Mouse (Mus musculus): ENCODE data around the gene Cyb5r4. TPM values are rescaled to one million over a fixed set of nuclear protein-coding genes. Genes with fewer than 3 reads are reported as not detected.

The Cyb5r4 gene
- total RNA-seq, 1 experiment, result 27.9 TPM

DNA sequence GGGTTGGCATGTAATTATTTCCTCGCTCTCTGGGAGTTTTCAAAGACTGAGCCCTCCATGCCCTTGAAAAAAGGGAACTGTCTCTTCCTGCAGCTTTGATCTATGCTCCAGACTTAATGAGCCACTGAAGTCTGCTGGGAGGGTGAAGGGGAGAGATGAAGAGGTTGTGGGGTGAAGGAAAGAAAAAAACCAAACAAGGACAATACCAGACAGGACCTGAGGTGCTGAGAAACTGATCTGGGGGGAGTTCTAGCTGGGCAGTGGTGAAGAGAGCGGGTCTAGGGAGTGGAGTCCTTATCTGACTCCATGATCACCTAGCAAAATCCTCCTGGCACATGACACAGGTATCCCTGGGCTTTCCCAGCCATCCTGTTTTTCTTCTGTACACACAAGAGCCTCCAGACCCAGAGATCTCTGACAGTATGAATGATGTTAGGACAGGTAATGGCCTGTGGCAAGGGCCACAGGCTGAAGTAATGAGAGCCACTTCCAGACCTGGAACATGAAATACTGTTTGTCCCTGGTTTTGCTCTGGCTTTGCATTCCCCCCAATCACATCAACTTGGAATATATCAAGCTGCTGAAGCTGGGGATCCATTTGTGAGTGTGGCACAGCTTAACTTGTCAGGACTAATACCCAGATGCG lies 24.6 kb upstream of the Cyb5r4 start:
- Histone ChIP-seq H3K27ac (ENCODE audit: insufficient read depth, low read depth, low read length, poor library complexity, severe bottlenecking) (no peak overlapping the region), H3K9me3 (ENCODE audit: control insufficient read depth, insufficient read depth, low read depth, low read length) (no peaks in the 10 kb centered on the region), H3K4me1 (ENCODE audit: control insufficient read depth in 2 of 2, insufficient read depth in 2 of 2, low read length in 2 of 2, poor library complexity in 1 of 2) (no peaks in the 10 kb centered on the region), H3K9ac (ENCODE audit: insufficient read depth, low read depth, low read length, poor library complexity, severe bottlenecking) (no peak overlapping the region), H3K36me3 (ENCODE audit: control insufficient read depth, insufficient read depth, low read length, poor library complexity, severe bottlenecking) (no peaks in the 10 kb centered on the region), H3K4me3 (ENCODE audit: insufficient read depth in 1 of 2, low read depth in 1 of 2, low read length in 2 of 2, poor library complexity in 1 of 2, severe bottlenecking in 1 of 2) (no peak overlapping the region)
- in situ Hi-C loops (cut with MboI; ENCODE audit: low sequenced_read_pairs in 2 of 2, unreplicated experiment in 2 of 2), result no loop called here
- TF ChIP-seq ZNF384 (IDR thresholded peaks at IDR 0.05; ENCODE audit: low read depth, low read length) (no peak), CHD2 (IDR thresholded peaks at IDR 0.05; ENCODE audit: low read depth, low read length) (no peak), MAFK (IDR thresholded peaks at IDR 0.05; ENCODE audit: insufficient read depth, low read depth, low read length) (no peak), ZC3H11A (IDR thresholded peaks at IDR 0.05; ENCODE audit: borderline replicate concordance, low read depth, low read length) (no peak), HCFC1 (IDR thresholded peaks at IDR 0.05; ENCODE audit: borderline replicate concordance, insufficient read depth, low read length) (no peak)
- no peak for DNase-seq (ENCODE audit: low read depth, low spot score)

DNA sequence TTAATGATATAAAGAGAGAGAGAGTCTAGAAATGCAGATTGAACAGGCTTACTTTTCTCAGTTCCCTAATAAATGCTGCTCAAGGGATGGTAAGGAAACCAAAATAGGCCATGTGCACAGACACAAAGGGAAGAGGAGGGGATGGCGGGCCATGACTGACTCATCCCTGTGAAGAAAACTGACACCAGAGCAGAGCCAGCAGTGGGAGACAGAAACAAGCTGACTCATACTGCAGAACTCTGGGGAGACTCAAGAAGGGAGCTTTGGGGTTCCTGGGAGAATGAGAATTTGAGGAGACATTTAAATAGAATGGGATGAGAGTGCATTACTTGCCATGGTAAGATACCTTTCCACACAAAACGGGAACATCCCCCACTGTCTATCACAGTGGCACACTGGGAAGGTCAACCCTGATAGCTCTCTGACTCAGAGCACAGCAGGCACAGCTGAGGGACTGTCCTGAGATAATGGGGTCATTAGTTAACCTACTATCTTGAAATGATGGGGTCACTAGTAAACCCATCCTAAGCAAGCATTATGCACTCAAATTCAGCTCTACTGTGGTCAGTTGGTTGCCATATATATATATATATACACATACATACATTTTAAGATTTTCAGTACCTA lies 21.7 kb upstream of the Cyb5r4 start:
- TF ChIP-seq HCFC1 (IDR thresholded peaks at IDR 0.05; ENCODE audit: borderline replicate concordance, insufficient read depth, low read length), result no peak
- TF ChIP-seq MAFK (IDR thresholded peaks at IDR 0.05; ENCODE audit: insufficient read depth, low read depth, low read length), result no peak
- TF ChIP-seq ZNF384 (IDR thresholded peaks at IDR 0.05; ENCODE audit: low read depth, low read length), result no peak
- no peak for TF ChIP-seq ZC3H11A (IDR thresholded peaks at IDR 0.05; ENCODE audit: borderline replicate concordance, low read depth, low read length)
- TF ChIP-seq CHD2 (IDR thresholded peaks at IDR 0.05; ENCODE audit: low read depth, low read length), result no peak
- Histone ChIP-seq H3K27ac (ENCODE audit: insufficient read depth, low read depth, low read length, poor library complexity, severe bottlenecking) (no peak overlapping the region), H3K4me1 (ENCODE audit: control insufficient read depth in 2 of 2, insufficient read depth in 2 of 2, low read length in 2 of 2, poor library complexity in 1 of 2) (no peaks in the 10 kb centered on the region), H3K36me3 (ENCODE audit: control insufficient read depth, insufficient read depth, low read length, poor library complexity, severe bottlenecking) (no peaks in the 10 kb centered on the region), H3K9me3 (ENCODE audit: control insufficient read depth, insufficient read depth, low read depth, low read length) (no peaks in the 10 kb centered on the region), H3K9ac (ENCODE audit: insufficient read depth, low read depth, low read length, poor library complexity, severe bottlenecking) (no peak overlapping the region), H3K4me3 (ENCODE audit: insufficient read depth in 1 of 2, low read depth in 1 of 2, low read length in 2 of 2, poor library complexity in 1 of 2, severe bottlenecking in 1 of 2) (no peak overlapping the region)
- in situ Hi-C loops (cut with MboI; ENCODE audit: low sequenced_read_pairs in 2 of 2, unreplicated experiment in 2 of 2), result no loop called here
- no peak for DNase-seq (ENCODE audit: low read depth, low spot score)

DNA sequence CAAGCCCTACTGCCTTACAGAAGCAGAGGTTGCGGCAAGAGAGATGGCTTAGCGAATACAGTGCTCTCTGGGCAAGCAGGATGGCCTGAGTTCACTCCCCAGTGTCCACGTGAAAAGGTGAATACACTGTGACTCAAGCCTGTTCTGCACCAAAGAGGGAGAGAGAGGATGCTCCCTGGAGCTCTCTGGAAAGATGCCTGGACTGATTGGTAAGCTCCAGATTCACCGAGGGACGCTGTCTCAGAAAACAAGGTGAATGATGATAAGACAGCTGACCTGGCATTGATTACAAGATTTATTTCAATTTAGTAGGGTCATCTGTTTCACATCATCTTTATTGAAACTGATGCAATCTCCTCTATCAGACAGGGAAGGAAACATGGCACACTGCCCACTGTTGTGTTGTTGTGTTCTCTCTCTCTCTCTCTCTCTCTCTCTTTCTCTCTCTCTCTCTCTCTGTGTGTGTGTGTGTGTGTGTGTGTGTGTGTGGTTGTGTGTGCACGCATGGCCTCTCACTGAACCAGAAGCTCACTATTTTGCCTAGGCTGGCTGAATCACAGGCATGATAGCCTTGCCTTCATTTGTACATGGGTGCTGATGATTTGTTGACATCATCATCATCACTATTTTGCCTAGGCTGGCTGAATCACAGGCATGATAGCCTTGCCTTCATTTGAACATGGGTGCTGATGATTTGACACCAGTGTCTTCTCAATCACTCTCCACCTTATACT lies 16.9 kb upstream of the Cyb5r4 start:
- Histone ChIP-seq H3K36me3 (ENCODE audit: control insufficient read depth, insufficient read depth, low read length, poor library complexity, severe bottlenecking) (no peaks in the 10 kb centered on the region), H3K4me1 (ENCODE audit: control insufficient read depth in 2 of 2, insufficient read depth in 2 of 2, low read length in 2 of 2, poor library complexity in 1 of 2) (no peaks in the 10 kb centered on the region), H3K4me3 (ENCODE audit: insufficient read depth in 1 of 2, low read depth in 1 of 2, low read length in 2 of 2, poor library complexity in 1 of 2, severe bottlenecking in 1 of 2) (no peak overlapping the region), H3K9ac (ENCODE audit: insufficient read depth, low read depth, low read length, poor library complexity, severe bottlenecking) (no peak overlapping the region), H3K9me3 (ENCODE audit: control insufficient read depth, insufficient read depth, low read depth, low read length) (no peaks in the 10 kb centered on the region), H3K27ac (ENCODE audit: insufficient read depth, low read depth, low read length, poor library complexity, severe bottlenecking) (no peak overlapping the region)
- no peak for DNase-seq (ENCODE audit: low read depth, low spot score)
- in situ Hi-C loops (cut with MboI; ENCODE audit: low sequenced_read_pairs in 2 of 2, unreplicated experiment in 2 of 2), result no loop called here
- TF ChIP-seq MAFK (IDR thresholded peaks at IDR 0.05; ENCODE audit: insufficient read depth, low read depth, low read length), result no peak

DNA sequence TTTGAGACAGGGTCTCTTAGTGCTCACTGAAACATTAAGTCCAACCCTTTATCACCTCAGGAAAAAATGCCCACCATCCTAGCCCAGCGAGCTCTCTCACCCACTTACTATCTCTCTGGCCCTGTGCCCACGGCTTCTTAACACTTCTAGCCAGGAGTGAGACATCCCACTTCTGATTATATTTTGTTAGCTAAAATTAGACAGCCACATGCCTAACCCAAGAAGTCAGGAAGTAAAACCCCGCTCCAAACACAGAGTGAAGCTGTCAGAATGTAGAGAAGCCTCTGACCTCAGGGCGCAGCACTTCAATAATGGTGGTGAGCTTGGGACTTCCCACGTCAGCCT lies 16.4 kb upstream of the Cyb5r4 start:
- no peak overlapping the region for H3K9ac ChIP-seq (ENCODE audit: insufficient read depth, low read depth, low read length, poor library complexity, severe bottlenecking)
- no peaks in the 10 kb centered on the region for H3K9me3 ChIP-seq (ENCODE audit: control insufficient read depth, insufficient read depth, low read depth, low read length)
- in situ Hi-C loops (cut with MboI; ENCODE audit: low sequenced_read_pairs in 2 of 2, unreplicated experiment in 2 of 2), result no loop called here
- no peaks in the 10 kb centered on the region for H3K36me3 ChIP-seq (ENCODE audit: control insufficient read depth, insufficient read depth, low read length, poor library complexity, severe bottlenecking)
- no peak overlapping the region for H3K27ac ChIP-seq (ENCODE audit: insufficient read depth, low read depth, low read length, poor library complexity, severe bottlenecking)
- DNase-seq (ENCODE audit: low read depth, low spot score), result no peak
- H3K4me3 ChIP-seq (ENCODE audit: insufficient read depth in 1 of 2, low read depth in 1 of 2, low read length in 2 of 2, poor library complexity in 1 of 2, severe bottlenecking in 1 of 2), result no peak overlapping the region
- no peaks in the 10 kb centered on the region for H3K4me1 ChIP-seq (ENCODE audit: control insufficient read depth in 2 of 2, insufficient read depth in 2 of 2, low read length in 2 of 2, poor library complexity in 1 of 2)
- no peak for TF ChIP-seq HCFC1 (IDR thresholded peaks at IDR 0.05; ENCODE audit: borderline replicate concordance, insufficient read depth, low read length)
- no peak for TF ChIP-seq CHD2 (IDR thresholded peaks at IDR 0.05; ENCODE audit: low read depth, low read length)
- TF ChIP-seq MAFK (IDR thresholded peaks at IDR 0.05; ENCODE audit: insufficient read depth, low read depth, low read length), result no peak
- TF ChIP-seq ZC3H11A (IDR thresholded peaks at IDR 0.05; ENCODE audit: borderline replicate concordance, low read depth, low read length), result no peak
- TF ChIP-seq ZNF384 (IDR thresholded peaks at IDR 0.05; ENCODE audit: low read depth, low read length), result no peak

Data from ES-E14 (cell line).